Mouse (Mus musculus) bone marrow, adult 2 months (tissue): Measurements from ENCODE around the gene Lrrc4c.

Source experiments
- CTCF ChIP-seq: fragments of 200-500 bp; IDR thresholded peaks from 2 replicates; pipeline ENCODE4 v1.5.1; 2011; ENCODE audit warnings: low read length, control low read depth; ENCODE audit not compliant: control insufficient read depth, insufficient read depth
- POLR2A ChIP-seq: fragments of 200-500 bp; IDR thresholded peaks from 2 replicates; pipeline ENCODE4 v1.6.1; 2011; ENCODE audit warnings: low read depth, mild to moderate bottlenecking, control low read depth, low read length, borderline replicate concordance; ENCODE audit not compliant: control insufficient read depth

GRCm38 (mm10) chr2:97484990-97485389 lies 1167.0 kb downstream of the Lrrc4c start:
- no peak for TF ChIP-seq POLR2A
- no peak for TF ChIP-seq CTCF
